Mouse (Mus musculus): Measurements from ENCODE around the gene Myl9. TPM values are rescaled to one million over a fixed set of nuclear protein-coding genes. Genes with fewer than 3 reads are reported as not detected.
"Not testable (repeated sequence)": the region's sequence is repeated elsewhere in the genome, so short reads cannot be mapped to it uniquely, and the experiment has no call there.

Gene Myl9
- polyA plus RNA-seq, 1 experiment, result 9.4 TPM

GRCm38 (mm10) chr2:156798516-156798915 lies 23.3 kb downstream of the Myl9 start:
- no peak overlapping the region for H3K4me3 ChIP-seq (ENCODE audit: low read depth, low read length)
- no peak overlapping the region for H3K27ac ChIP-seq (ENCODE audit: insufficient read depth, low read length)
- H3K9me3 ChIP-seq (replicated peaks; ENCODE audit: control insufficient read depth, insufficient read depth, low read length, poor library complexity, severe bottlenecking), result peaks cover 9% of the 10 kb centered on the region; the same call in 1 of the 2 replicates
- H3K4me1 ChIP-seq (ENCODE audit: control insufficient read depth, insufficient read depth, low read length), result no peaks in the 10 kb centered on the region
- H3K27me3 ChIP-seq (ENCODE audit: control insufficient read depth, insufficient read depth, low read length, poor library complexity, severe bottlenecking), result no peaks in the 10 kb centered on the region
- TF ChIP-seq POLR2A (IDR thresholded peaks at IDR 0.05; ENCODE audit: insufficient read depth, low read length) (no peak), CTCF (IDR thresholded peaks at IDR 0.05; ENCODE audit: low read depth, low read length) (no peak), EP300 (IDR thresholded peaks at IDR 0.05; ENCODE audit: insufficient read depth, low read depth, low read length) (no peak)
- no peak overlapping the region for H3K9ac ChIP-seq (ENCODE audit: low read depth, poor library complexity, severe bottlenecking)
- H3K36me3 ChIP-seq (ENCODE audit: control insufficient read depth, insufficient read depth, low read length, poor library complexity, severe bottlenecking), result no peaks in the 10 kb centered on the region

GRCm38 (mm10) chr2:156801045-156801444 lies 25.8 kb downstream of the Myl9 start:
- Histone ChIP-seq H3K9me3 (replicated peaks; ENCODE audit: control insufficient read depth, insufficient read depth, low read length, poor library complexity, severe bottlenecking) (peaks cover 9% of the 10 kb centered on the region; the same call in 1 of the 2 replicates), H3K4me1 (ENCODE audit: control insufficient read depth, insufficient read depth, low read length) (no peaks in the 10 kb centered on the region), H3K9ac (ENCODE audit: low read depth, poor library complexity, severe bottlenecking) (no peak overlapping the region), H3K27me3 (ENCODE audit: control insufficient read depth, insufficient read depth, low read length, poor library complexity, severe bottlenecking) (no peaks in the 10 kb centered on the region), H3K36me3 (ENCODE audit: control insufficient read depth, insufficient read depth, low read length, poor library complexity, severe bottlenecking) (no peaks in the 10 kb centered on the region), H3K27ac (ENCODE audit: insufficient read depth, low read length) (no peak overlapping the region), H3K4me3 (ENCODE audit: low read depth, low read length) (no peak overlapping the region)
- TF ChIP-seq CTCF (IDR thresholded peaks at IDR 0.05; ENCODE audit: low read depth, low read length), result no peak

GRCm38 (mm10) chr2:156802116-156802515 lies 26.9 kb downstream of the Myl9 start:
- not testable (repeated sequence) for H3K27me3 ChIP-seq (ENCODE audit: control insufficient read depth, insufficient read depth, low read length, poor library complexity, severe bottlenecking); H3K36me3 ChIP-seq (ENCODE audit: control insufficient read depth, insufficient read depth, low read length, poor library complexity, severe bottlenecking); H3K9ac ChIP-seq (ENCODE audit: low read depth, poor library complexity, severe bottlenecking); H3K4me1 ChIP-seq (ENCODE audit: control insufficient read depth, insufficient read depth, low read length); H3K27ac ChIP-seq (ENCODE audit: insufficient read depth, low read length); H3K9me3 ChIP-seq (replicated peaks; ENCODE audit: control insufficient read depth, insufficient read depth, low read length, poor library complexity, severe bottlenecking); H3K4me3 ChIP-seq (ENCODE audit: low read depth, low read length)
- TF ChIP-seq EP300 (IDR thresholded peaks at IDR 0.05; ENCODE audit: insufficient read depth, low read depth, low read length), result 0 out of 2 replicates have a peak, but pooled peaks have one; percentile 21

GRCm38 (mm10) chr2:156803698-156804372 lies 28.6 kb downstream of the Myl9 start:
- Histone ChIP-seq H3K36me3 (ENCODE audit: control insufficient read depth, insufficient read depth, low read length, poor library complexity, severe bottlenecking) (no peaks in the 10 kb centered on the region), H3K27ac (ENCODE audit: insufficient read depth, low read length) (no peak overlapping the region), H3K27me3 (ENCODE audit: control insufficient read depth, insufficient read depth, low read length, poor library complexity, severe bottlenecking) (no peaks in the 10 kb centered on the region), H3K4me3 (ENCODE audit: low read depth, low read length) (no peak overlapping the region), H3K4me1 (ENCODE audit: control insufficient read depth, insufficient read depth, low read length) (no peaks in the 10 kb centered on the region), H3K9ac (ENCODE audit: low read depth, poor library complexity, severe bottlenecking) (no peak overlapping the region), H3K9me3 (replicated peaks; ENCODE audit: control insufficient read depth, insufficient read depth, low read length, poor library complexity, severe bottlenecking) (no peaks in the 10 kb centered on the region)
- no peak for TF ChIP-seq EP300 (IDR thresholded peaks at IDR 0.05; ENCODE audit: insufficient read depth, low read depth, low read length)
- no peak for TF ChIP-seq POLR2A (IDR thresholded peaks at IDR 0.05; ENCODE audit: insufficient read depth, low read length)
- no peak for TF ChIP-seq CTCF (IDR thresholded peaks at IDR 0.05; ENCODE audit: low read depth, low read length)

GRCm38 (mm10) chr2:156804589-156804988 lies 29.4 kb downstream of the Myl9 start:
- H3K9ac ChIP-seq (ENCODE audit: low read depth, poor library complexity, severe bottlenecking), result no peak overlapping the region
- no peaks in the 10 kb centered on the region for H3K27me3 ChIP-seq (ENCODE audit: control insufficient read depth, insufficient read depth, low read length, poor library complexity, severe bottlenecking)
- H3K4me1 ChIP-seq (ENCODE audit: control insufficient read depth, insufficient read depth, low read length), result no peaks in the 10 kb centered on the region
- no peak overlapping the region for H3K27ac ChIP-seq (ENCODE audit: insufficient read depth, low read length)
- no peaks in the 10 kb centered on the region for H3K36me3 ChIP-seq (ENCODE audit: control insufficient read depth, insufficient read depth, low read length, poor library complexity, severe bottlenecking)
- no peaks in the 10 kb centered on the region for H3K9me3 ChIP-seq (replicated peaks; ENCODE audit: control insufficient read depth, insufficient read depth, low read length, poor library complexity, severe bottlenecking)
- TF ChIP-seq CTCF (IDR thresholded peaks at IDR 0.05; ENCODE audit: low read depth, low read length) (no peak), EP300 (IDR thresholded peaks at IDR 0.05; ENCODE audit: insufficient read depth, low read depth, low read length) (no peak), POLR2A (IDR thresholded peaks at IDR 0.05; ENCODE audit: insufficient read depth, low read length) (no peak)
- H3K4me3 ChIP-seq (ENCODE audit: low read depth, low read length), result no peak overlapping the region

DNA sequence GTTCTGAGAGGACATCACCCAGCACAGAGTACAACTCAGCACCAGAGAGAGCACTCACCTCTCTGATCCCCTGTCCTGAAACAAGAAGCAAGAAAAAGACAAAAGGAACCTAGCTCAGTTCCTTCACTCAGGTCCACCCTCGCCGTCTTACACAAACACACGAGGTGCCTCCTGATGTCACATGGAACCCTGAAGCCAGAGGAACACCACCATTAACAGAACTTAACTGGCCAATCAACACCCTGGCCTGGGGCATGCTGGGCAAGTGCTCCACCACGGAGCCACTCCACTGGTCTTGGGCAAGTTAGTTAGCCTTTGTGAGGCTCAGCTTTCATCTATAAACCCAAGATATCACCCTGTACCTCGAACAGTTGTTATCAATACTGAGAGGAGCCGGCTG lies 31.7 kb downstream of the Myl9 start:
- no peak overlapping the region for H3K27ac ChIP-seq (ENCODE audit: insufficient read depth, low read length)
- TF ChIP-seq POLR2A (IDR thresholded peaks at IDR 0.05; ENCODE audit: insufficient read depth, low read length) (no peak), CTCF (IDR thresholded peaks at IDR 0.05; ENCODE audit: low read depth, low read length) (no peak), EP300 (IDR thresholded peaks at IDR 0.05; ENCODE audit: insufficient read depth, low read depth, low read length) (no peak)
- H3K9me3 ChIP-seq (replicated peaks; ENCODE audit: control insufficient read depth, insufficient read depth, low read length, poor library complexity, severe bottlenecking), result no peaks in the 10 kb centered on the region
- peaks cover 2% of the 10 kb centered on the region for H3K4me1 ChIP-seq (ENCODE audit: control insufficient read depth, insufficient read depth, low read length)
- no peak overlapping the region for H3K4me3 ChIP-seq (ENCODE audit: low read depth, low read length)
- no peaks in the 10 kb centered on the region for H3K36me3 ChIP-seq (ENCODE audit: control insufficient read depth, insufficient read depth, low read length, poor library complexity, severe bottlenecking)
- no peak overlapping the region for H3K9ac ChIP-seq (ENCODE audit: low read depth, poor library complexity, severe bottlenecking)
- H3K27me3 ChIP-seq (ENCODE audit: control insufficient read depth, insufficient read depth, low read length, poor library complexity, severe bottlenecking), result no peaks in the 10 kb centered on the region
